Mouse (Mus musculus) ES-Bruce4 (cell line): ENCODE results near the gene Rimbp2. TPM values are rescaled to one million over a fixed set of nuclear protein-coding genes. Genes with fewer than 3 reads are reported as not detected.
A peak's percentile ranks its signal among the peaks of the same experiment; 100 is the strongest.

Experiments used
- H3K27ac ChIP-seq: 2 replicates; pipeline ENCODE4 v1.5.1; 2012; ENCODE audit warnings: low read length, inconsistent platforms; ENCODE audit not compliant: insufficient read depth
- H3K27me3 ChIP-seq: 2 replicates; pipeline ENCODE4 v1.6.1; 2012; ENCODE audit warnings: mild to moderate bottlenecking, low read length, inconsistent platforms; ENCODE audit not compliant: control insufficient read depth, poor library complexity, insufficient read depth, severe bottlenecking
- H3K36me3 ChIP-seq: 2 replicates; pipeline ENCODE4 v1.6.1; 2012; ENCODE audit warnings: inconsistent platforms, mild to moderate bottlenecking, low read length, moderate library complexity; ENCODE audit not compliant: control insufficient read depth, poor library complexity, insufficient read depth, severe bottlenecking
- H3K4me1 ChIP-seq: one replicate; pipeline ENCODE4 v1.8.1; 2011; ENCODE audit warnings: low read length; ENCODE audit not compliant: control insufficient read depth, insufficient read depth
- H3K4me3 ChIP-seq: 2 replicates; pipeline ENCODE4 v1.5.1; 2011; ENCODE audit warnings: low read depth, mild to moderate bottlenecking, low read length
- H3K9ac ChIP-seq: 2 replicates; pipeline ENCODE4 v1.6.1; 2012; ENCODE audit warnings: low read depth, mild to moderate bottlenecking, inconsistent platforms; ENCODE audit not compliant: poor library complexity, severe bottlenecking
- H3K9me3 ChIP-seq: replicated peaks from 2 replicates; pipeline ENCODE4 v1.6.1; 2012; ENCODE audit warnings: mild to moderate bottlenecking, low read length, inconsistent platforms; ENCODE audit not compliant: control insufficient read depth, poor library complexity, insufficient read depth, severe bottlenecking
- CTCF ChIP-seq: IDR thresholded peaks from one replicate; pipeline ENCODE4 v1.8.1; 2011; ENCODE audit warnings: low read depth, low read length
- EP300 ChIP-seq: IDR thresholded peaks from 2 replicates; pipeline ENCODE4 v1.6.1; 2011; ENCODE audit warnings: low read depth, low read length; ENCODE audit not compliant: insufficient read depth
- POLR2A ChIP-seq: IDR thresholded peaks from one replicate; pipeline ENCODE4 v1.8.1; 2011; ENCODE audit warnings: low read length; ENCODE audit not compliant: insufficient read depth
- polyA plus RNA-seq: library from polyadenylated mRNA; stranded (reverse); fragments of >200 nt; gene quantifications from 2 replicates; pipeline ENCODE4 v1.2.4, GENCODE M21; 2011; ENCODE audit warnings: low read depth; ENCODE audit not compliant: missing spikeins, insufficient read depth, insufficient read length

Gene Rimbp2
- polyA plus RNA-seq, 1 experiment, result 0.33 TPM

GRCm38 (mm10) chr5:128810006-128810405, 143.3 kb downstream of the Rimbp2 start:
- Histone ChIP-seq H3K9ac (no peak overlapping the region), H3K9me3 (no peaks in the 10 kb centered on the region), H3K36me3 (no peaks in the 10 kb centered on the region), H3K4me1 (no peaks in the 10 kb centered on the region), H3K27ac (no peak overlapping the region), H3K27me3 (no peaks in the 10 kb centered on the region), H3K4me3 (no peak overlapping the region)
- no peak for TF ChIP-seq POLR2A
- TF ChIP-seq EP300, result no peak
- no peak for TF ChIP-seq CTCF

GRCm38 (mm10) chr5:128809406-128809805, 143.9 kb downstream of the Rimbp2 start:
- Histone ChIP-seq H3K4me3 (no peak overlapping the region), H3K27me3 (no peaks in the 10 kb centered on the region), H3K9me3 (no peaks in the 10 kb centered on the region), H3K27ac (no peak overlapping the region), H3K4me1 (no peaks in the 10 kb centered on the region), H3K9ac (no peak overlapping the region), H3K36me3 (no peaks in the 10 kb centered on the region)
- TF ChIP-seq POLR2A (no peak), CTCF (peak; percentile 84)

GRCm38 (mm10) chr5:128808547-128809182, 144.6 kb downstream of the Rimbp2 start:
- no peak overlapping the region for H3K4me3 ChIP-seq

GRCm38 (mm10) chr5:128807408-128807807, 145.9 kb downstream of the Rimbp2 start:
- no peaks in the 10 kb centered on the region for H3K27me3 ChIP-seq
- H3K27ac ChIP-seq, result no peak overlapping the region
- no peaks in the 10 kb centered on the region for H3K4me1 ChIP-seq
- no peak overlapping the region for H3K9ac ChIP-seq
- no peak for TF ChIP-seq EP300
- TF ChIP-seq POLR2A, result no peak
- TF ChIP-seq CTCF, result no peak
- H3K9me3 ChIP-seq, result no peaks in the 10 kb centered on the region
- H3K36me3 ChIP-seq, result no peaks in the 10 kb centered on the region
- no peak overlapping the region for H3K4me3 ChIP-seq

More at GRCm38 (mm10) chr5:128808547-128809182, 144.6 kb downstream of the Rimbp2 start:
- TF ChIP-seq POLR2A (no peak), EP300 (no peak), CTCF (peak; percentile 74)
- no peaks in the 10 kb centered on the region for H3K27me3 ChIP-seq
- H3K27ac ChIP-seq, result no peak overlapping the region
- no peak overlapping the region for H3K9ac ChIP-seq
- H3K9me3 ChIP-seq, result no peaks in the 10 kb centered on the region
- no peaks in the 10 kb centered on the region for H3K36me3 ChIP-seq
- H3K4me1 ChIP-seq, result no peaks in the 10 kb centered on the region

- no peaks in the 10 kb centered on the region for H3K27me3 ChIP-seq
Measured at GRCm38 (mm10) chr5:128806296-128806998, 146.8 kb downstream of the Rimbp2 start.

GRCm38 (mm10) chr5:128805092-128805491, 148.2 kb downstream of the Rimbp2 start:
- no peak overlapping the region for H3K27ac ChIP-seq
- no peaks in the 10 kb centered on the region for H3K9me3 ChIP-seq
- H3K27me3 ChIP-seq, result no peaks in the 10 kb centered on the region
- no peak overlapping the region for H3K9ac ChIP-seq
- H3K36me3 ChIP-seq, result no peaks in the 10 kb centered on the region
- no peak overlapping the region for H3K4me3 ChIP-seq
- TF ChIP-seq EP300, result no peak
- TF ChIP-seq CTCF, result no peak
- TF ChIP-seq POLR2A, result no peak
- H3K4me1 ChIP-seq, result no peaks in the 10 kb centered on the region

More at GRCm38 (mm10) chr5:128806296-128806998, 146.8 kb downstream of the Rimbp2 start:
- Histone ChIP-seq H3K36me3 (no peaks in the 10 kb centered on the region), H3K4me1 (no peaks in the 10 kb centered on the region), H3K4me3 (no peak overlapping the region), H3K9ac (no peak overlapping the region), H3K9me3 (no peaks in the 10 kb centered on the region), H3K27ac (no peak overlapping the region)
- TF ChIP-seq CTCF, result no peak
- no peak for TF ChIP-seq POLR2A
- no peak for TF ChIP-seq EP300
